Mouse (Mus musculus) forelimb bud, embryonic 11.5 days (tissue): ENCODE data around the gene Prr5l.

ENCODE experiments used
- DNase-seq: peaks from one replicate; pipeline ENCODE4 v3.0.0-alpha.2; 2012; ENCODE audit warnings: low read depth, low spot score

Gene Prr5l

GRCm38 (mm10) chr2:101881471-101882162, 1.2 kb downstream of the Prr5l start:
- no peak for DNase-seq

DNA sequence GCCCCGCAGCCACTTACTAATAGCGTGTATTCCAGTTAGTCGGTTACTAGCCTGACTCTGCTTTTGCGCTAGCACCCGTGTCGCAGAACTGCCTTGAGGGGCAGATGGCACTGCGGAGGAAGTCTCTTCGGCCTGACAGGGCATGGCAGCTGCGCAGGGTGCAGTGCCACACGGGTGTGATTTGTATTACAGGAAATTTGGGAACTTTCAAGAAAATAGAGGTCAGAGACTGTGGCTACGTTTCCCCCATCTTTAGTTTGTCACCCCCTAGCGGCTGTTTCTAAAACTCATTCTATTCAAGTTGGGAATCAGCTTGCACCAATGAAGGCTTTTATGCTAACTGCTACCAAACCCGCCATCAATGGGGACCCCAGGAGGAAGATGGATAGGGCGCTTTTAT, 11.6 kb downstream of the Prr5l start:
- peak; percentile 69 for DNase-seq

GRCm38 (mm10) chr2:101868683-101869082, 14.1 kb downstream of the Prr5l start:
- DNase-seq = no peak

- DNase-seq = no peak
These were observed 20.4 kb downstream of the Prr5l start for GRCm38 (mm10) chr2:101862219-101863123.

GRCm38 (mm10) chr2:101860920-101861485, 21.8 kb downstream of the Prr5l start:
- DNase-seq = no peak

DNA sequence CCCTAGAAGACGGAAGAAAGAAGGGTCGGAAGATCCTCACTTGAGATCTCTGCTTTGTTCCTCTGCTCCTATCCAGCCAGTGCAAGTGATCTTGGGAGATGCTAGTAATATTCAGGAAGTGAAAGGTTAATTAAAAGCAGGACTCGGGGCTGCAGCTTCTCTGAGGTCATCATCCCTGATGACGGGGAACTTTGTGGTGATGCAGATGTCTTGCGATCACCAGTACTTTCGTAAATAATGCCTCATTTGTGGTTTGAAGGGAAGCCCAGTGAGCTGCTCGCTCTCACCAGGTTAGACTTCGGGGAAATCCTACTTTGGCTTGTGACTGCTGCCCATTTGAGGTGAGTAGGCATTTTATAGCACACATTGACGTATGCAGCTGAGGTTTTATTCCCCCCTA, 26.7 kb downstream of the Prr5l start:
- no peak for DNase-seq

DNA sequence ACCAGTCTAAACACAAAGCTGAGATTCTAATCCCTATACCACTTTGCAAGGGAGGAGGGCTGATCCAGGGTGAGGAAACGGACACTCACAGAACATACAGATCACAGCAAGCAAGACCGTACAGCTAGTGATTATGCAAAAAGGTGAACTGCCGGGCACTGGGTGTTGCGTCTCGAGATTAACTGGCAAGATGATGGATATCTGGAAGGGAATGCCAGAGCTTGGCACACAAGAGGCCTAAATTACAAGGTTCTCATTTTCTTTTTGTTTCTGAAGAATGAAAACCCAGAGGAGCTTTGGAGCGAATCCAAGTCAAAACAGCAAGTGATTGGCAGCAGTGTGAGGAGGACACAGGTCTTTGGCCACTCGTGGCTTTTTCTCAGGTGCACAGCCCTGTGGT, 28.0 kb downstream of the Prr5l start:
- no peak for DNase-seq

DNA sequence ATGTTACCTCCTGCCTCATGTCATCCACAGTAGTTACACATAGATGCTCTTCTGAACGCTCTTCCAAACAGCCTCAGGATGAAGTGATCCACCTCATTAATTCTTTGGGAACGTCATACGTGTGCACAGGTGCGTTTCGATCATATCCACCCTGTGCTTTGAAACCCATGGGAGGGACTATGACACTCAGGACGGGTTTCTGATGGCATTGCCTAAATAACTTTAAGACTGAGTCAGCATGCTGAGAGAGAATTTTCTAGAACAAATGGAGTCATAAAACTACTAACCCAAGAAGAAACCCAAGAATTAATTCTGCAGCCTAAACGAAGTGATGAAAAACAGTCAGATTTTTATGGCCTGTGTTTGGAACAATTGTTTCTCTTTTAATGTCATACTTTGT, 40.1 kb downstream of the Prr5l start:
- no peak for DNase-seq

- DNase-seq = no peak
These were observed 47.9 kb downstream of the Prr5l start for GRCm38 (mm10) chr2:101834816-101835523.

DNA sequence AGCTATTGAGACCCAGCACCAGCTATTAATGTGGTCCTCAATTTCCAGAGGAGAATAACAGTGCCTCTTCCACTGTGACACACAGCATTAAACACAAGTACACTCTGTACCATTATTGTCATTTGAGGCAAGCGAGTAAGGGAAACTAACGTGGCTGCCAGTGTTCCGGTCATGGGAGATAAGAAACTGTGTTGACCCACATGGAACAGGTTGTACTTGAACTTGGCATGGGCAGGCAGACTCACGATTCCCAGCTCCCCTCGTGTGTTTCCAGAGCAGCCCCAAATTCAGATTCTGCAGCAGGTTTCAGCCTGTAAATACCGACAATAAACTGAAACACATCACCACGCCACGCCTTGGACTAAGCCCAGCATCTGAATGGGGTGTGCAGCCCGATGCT, 50.5 kb downstream of the Prr5l start:
- no peak for DNase-seq

- DNase-seq = no peak
These were observed 51.0 kb downstream of the Prr5l start for GRCm38 (mm10) chr2:101831851-101832250.

- no peak for DNase-seq
These were observed 52.5 kb downstream of the Prr5l start for GRCm38 (mm10) chr2:101830186-101830915.

- no peak for DNase-seq
These were observed 53.8 kb downstream of the Prr5l start for GRCm38 (mm10) chr2:101829013-101829412.

DNA sequence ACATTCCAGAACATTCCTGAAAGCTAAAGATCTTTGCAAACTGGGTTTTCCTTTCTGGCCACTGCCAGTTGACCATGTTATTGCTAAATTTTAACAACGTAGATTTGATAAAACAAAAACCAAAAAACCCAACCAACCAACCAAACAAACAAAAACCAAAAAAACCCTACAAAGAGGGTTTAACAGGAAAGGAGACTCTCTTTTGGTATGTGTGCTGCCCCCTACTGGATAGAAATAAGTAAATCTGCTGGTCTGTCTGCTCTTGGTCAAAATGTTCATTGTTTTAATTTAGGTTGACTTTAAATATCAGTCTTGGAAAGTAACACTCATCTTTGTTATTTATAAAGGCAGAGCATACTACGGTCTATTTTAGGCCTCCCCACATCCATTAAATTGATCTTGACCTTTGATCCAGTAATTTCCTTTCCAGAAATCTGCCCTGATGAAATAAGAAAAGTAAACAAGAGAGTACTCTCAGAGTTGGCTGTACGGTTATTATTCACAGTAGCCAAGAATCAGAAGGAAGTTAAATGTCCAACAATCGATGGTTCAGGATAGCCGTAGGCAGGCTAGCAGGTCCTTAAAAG, 54.7 kb downstream of the Prr5l start:
- peak; percentile 24 for DNase-seq

- no peak for DNase-seq
These were observed 55.2 kb downstream of the Prr5l start for GRCm38 (mm10) chr2:101827626-101828025.

GRCm38 (mm10) chr2:101826950-101827600, 55.8 kb downstream of the Prr5l start:
- no peak for DNase-seq

DNA sequence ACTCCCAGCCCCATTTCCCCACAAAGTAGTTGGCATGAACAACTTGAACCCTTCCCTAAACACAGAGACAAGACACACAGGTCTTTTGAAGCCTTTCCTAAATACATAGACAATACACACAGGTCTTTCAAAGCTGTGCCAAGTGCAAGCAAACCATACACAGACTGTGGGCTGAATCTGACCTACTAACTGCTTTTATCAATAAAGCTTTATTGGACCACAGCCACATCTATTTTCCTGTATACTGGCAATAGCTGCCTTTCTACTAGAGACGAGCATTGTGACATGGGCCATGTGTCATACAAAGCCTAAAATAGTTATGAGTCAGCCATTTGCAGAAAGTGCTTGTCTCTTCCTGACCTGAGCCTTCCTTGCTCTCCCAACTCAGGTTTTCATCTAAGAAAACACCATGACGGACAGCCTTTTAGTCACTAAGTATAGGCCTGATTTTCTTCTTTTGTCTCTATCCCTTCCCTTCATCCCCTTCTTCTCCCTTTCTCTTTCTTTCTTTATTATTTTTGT, 56.6 kb downstream of the Prr5l start:
- DNase-seq = no peak

GRCm38 (mm10) chr2:101825226-101826120, 57.4 kb downstream of the Prr5l start:
- DNase-seq = no peak

DNA sequence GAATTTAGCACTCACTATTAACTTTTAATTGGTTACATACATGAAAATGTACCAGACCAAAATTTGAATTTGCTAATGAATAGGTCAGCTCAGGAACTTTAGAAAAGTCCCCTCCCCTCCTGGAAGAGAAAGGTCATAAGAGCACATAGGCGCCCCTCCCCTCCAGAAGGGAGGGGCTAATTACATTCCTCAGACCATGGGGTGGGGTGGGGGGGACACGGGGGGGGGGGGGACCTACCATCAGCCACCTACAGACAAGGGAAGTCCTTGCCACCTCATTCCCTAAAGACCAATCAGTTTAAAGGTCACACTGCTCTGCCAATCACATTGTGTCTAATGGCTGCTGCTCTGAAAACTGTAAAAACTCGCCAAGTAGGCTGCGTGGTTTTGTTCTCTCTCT, 59.0 kb downstream of the Prr5l start:
- no peak for DNase-seq
